Mouse (Mus musculus) limb, embryonic 14.5 days (tissue): ENCODE data around the gene Mylk2. TPM values are rescaled to one million over a fixed set of nuclear protein-coding genes. Genes with fewer than 3 reads are reported as not detected.
A peak's percentile ranks its signal among the peaks of the same experiment; 100 is the strongest.

Experiments used
- ATAC-seq: fragments of 200-750 bp; cut with Nextera tagmentation; 2 replicates; pipeline ENCODE4 v1.8.0; 2017; ENCODE audit warnings: low read depth, moderate number of reproducible peaks, moderate TSS enrichment; ENCODE audit not compliant: low FRiP score
- DNase-seq: peaks from one replicate; pipeline ENCODE4 v3.0.0-alpha.2; 2015; ENCODE audit warnings: low spot score
- H3K27ac ChIP-seq: fragments of 300-500 bp; sonication (generic); replicated peaks from 2 replicates; pipeline ENCODE4 v1.5.1; 2014; ENCODE audit warnings: low read depth, mild to moderate bottlenecking, low read length, moderate library complexity, mixed read lengths
- H3K27me3 ChIP-seq: fragments of 300-500 bp; sonication (generic); 2 replicates; pipeline ENCODE4 v1.6.1; 2014; ENCODE audit warnings: low read length, mixed read lengths; ENCODE audit not compliant: control insufficient read depth, insufficient read depth
- H3K36me3 ChIP-seq: fragments of 300-500 bp; sonication (generic); 2 replicates; pipeline ENCODE4 v1.6.1; 2014; ENCODE audit warnings: mild to moderate bottlenecking, low read length, moderate library complexity, mixed read lengths; ENCODE audit not compliant: control insufficient read depth, insufficient read depth
- H3K4me1 ChIP-seq: fragments of 300-500 bp; sonication (generic); 2 replicates; pipeline ENCODE4 v1.6.1; 2014; ENCODE audit warnings: antibody characterized with exemption, low read length, mixed read lengths; ENCODE audit not compliant: control insufficient read depth, insufficient read depth
- H3K4me2 ChIP-seq: fragments of 300-500 bp; sonication (generic); replicated peaks from 2 replicates; pipeline ENCODE4 v1.6.1; 2014; ENCODE audit warnings: low read depth, mild to moderate bottlenecking, low read length, moderate library complexity; ENCODE audit not compliant: severe bottlenecking
- H3K4me3 ChIP-seq: fragments of 300-500 bp; sonication (generic); replicated peaks from 2 replicates; pipeline ENCODE4 v1.5.1; 2014; ENCODE audit warnings: low read length
- H3K9ac ChIP-seq: fragments of 300-500 bp; sonication (generic); 2 replicates; pipeline ENCODE4 v1.6.1; 2014; ENCODE audit warnings: mild to moderate bottlenecking, low read depth, low read length, moderate library complexity; ENCODE audit not compliant: severe bottlenecking
- H3K9me3 ChIP-seq: fragments of 300-500 bp; sonication (generic); 2 replicates; pipeline ENCODE4 v1.6.1; 2016; ENCODE audit warnings: low read length; ENCODE audit not compliant: control insufficient read depth
- POLR2A ChIP-seq: fragments of 200-500 bp; IDR thresholded peaks from 2 replicates; pipeline ENCODE4 v1.8.0; 2012; ENCODE audit warnings: inconsistent platforms, mild to moderate bottlenecking, moderate library complexity, borderline replicate concordance; ENCODE audit not compliant: insufficient read depth, insufficient read length; ENCODE audit errors: extremely low read depth
- WGBS: fragments of 180-500 bp; shearing (Covaris S2); extraction: QIAGEN DNeasy Blood & Tissue Kit; methylation state at CpG from one replicate; pipeline ENCODE4 v1.1.7; 2014; 5-methylcytosine and 5-hydroxymethylcytosine counted together
- polyA plus RNA-seq, 2 experiments: library from polyadenylated mRNA; depleted of rRNA in 1 of 2; stranded (reverse) in 1 of 2; unstranded in 1 of 2; fragments of >200 nt; fragmentation: Nextera tagmentation in 1 of 2; extraction: Ambion mirVana in 1 of 2; gene quantifications; 2 replicates each; pipeline versions ENCODE4 v1.2.1 to v1.2.3; 2012 to 2014

Mylk2 gene
- polyA plus RNA-seq, 2 experiments, result 0.10 to 0.62 TPM

DNA sequence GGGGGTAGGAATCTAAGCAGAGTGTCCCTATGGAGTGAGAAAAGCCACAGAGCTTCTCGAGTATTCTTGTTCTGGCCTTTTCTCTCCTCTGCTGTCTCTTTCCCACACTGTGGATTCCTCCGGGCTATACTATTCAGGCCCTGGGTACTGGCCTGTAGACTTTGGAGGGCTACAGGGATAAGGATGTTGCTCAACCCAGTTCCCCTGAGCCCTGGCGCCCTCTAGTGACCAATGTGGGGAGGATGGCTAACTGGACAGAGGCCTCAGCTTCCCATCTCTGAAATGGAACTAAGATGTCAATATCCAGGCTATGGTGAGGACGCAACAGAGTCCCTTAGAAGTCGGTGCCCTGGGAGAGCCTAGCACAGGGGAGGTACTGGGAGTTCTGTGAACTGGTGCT lies 22.5 kb downstream of the Mylk2 start:
- H3K27me3 ChIP-seq, result no peaks in the 10 kb centered on the region
- H3K9me3 ChIP-seq, result no peaks in the 10 kb centered on the region
- no peak overlapping the region for H3K9ac ChIP-seq
- no peak for TF ChIP-seq POLR2A
- H3K27ac ChIP-seq, result no peak overlapping the region
- H3K4me1 ChIP-seq, result no peaks in the 10 kb centered on the region; the same call in 1 of the 2 replicates
- no peaks in the 10 kb centered on the region for H3K36me3 ChIP-seq
- DNase-seq (no peak), ATAC-seq (no peak)
- H3K4me3 ChIP-seq, result no peak overlapping the region
- no peak overlapping the region for H3K4me2 ChIP-seq
- 30% methylated on average over 5 of the region's 5 CpGs for WGBS

DNA sequence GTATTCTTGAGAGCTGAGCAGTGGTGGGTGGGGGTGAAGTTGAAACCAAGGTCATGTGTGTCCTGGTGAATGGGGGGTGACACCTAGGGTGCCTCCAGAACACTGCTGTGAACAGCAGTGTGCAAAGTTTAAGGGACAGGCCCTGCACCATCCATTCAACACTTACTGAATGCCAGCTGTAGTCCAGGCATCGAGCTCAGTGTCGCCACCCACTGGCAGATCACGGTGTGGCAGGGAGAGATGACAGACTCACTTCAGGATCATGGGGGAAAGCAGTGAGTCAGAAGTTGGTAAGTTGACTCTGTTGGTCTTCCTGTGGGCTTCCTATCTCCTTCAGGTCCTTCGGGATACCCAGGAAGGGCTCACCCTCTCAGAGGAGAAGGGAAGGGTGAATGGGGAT lies 28.7 kb downstream of the Mylk2 start:
- no peak for DNase-seq

DNA sequence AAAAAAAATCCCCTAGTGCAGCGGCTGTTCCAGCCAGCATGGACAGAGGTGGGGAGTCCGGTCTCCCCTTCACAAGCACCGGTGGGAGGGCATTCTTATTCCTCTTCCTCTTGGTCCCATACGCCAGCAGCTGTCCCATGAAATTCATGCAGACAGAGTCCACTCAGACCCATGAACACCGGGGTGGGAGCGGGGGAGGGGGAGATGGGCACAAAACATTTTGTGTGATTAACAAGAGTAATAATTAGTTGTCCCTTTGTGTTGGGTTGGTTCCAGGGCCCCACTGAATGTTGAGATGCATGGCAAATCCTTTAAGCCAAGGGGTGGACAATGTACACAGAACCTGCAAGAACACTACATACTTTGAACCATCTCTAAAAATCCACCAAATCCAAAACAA lies 30.0 kb downstream of the Mylk2 start:
- no peak overlapping the region for H3K4me3 ChIP-seq
- no peaks in the 10 kb centered on the region for H3K9me3 ChIP-seq
- H3K27me3 ChIP-seq, result peaks cover 39% of the 10 kb centered on the region
- peaks cover 7% of the 10 kb centered on the region for H3K4me1 ChIP-seq
- ATAC-seq (no peak), DNase-seq (no peak)
- no peak for TF ChIP-seq POLR2A
- H3K36me3 ChIP-seq, result no peaks in the 10 kb centered on the region
- H3K27ac ChIP-seq, result no peak overlapping the region
- H3K9ac ChIP-seq, result no peak overlapping the region
- H3K4me2 ChIP-seq, result no peak overlapping the region
- WGBS, result 80% methylated on average over 6 of the region's 6 CpGs

More for the DNA sequence above, 28.7 kb downstream of the Mylk2 start:
- H3K9me3 ChIP-seq, result no peaks in the 10 kb centered on the region
- H3K4me1 ChIP-seq, result peaks cover 7% of the 10 kb centered on the region
- peaks cover 35% of the 10 kb centered on the region for H3K27me3 ChIP-seq
- H3K4me3 ChIP-seq, result no peak overlapping the region
- no peak for TF ChIP-seq POLR2A
- no peak overlapping the region for H3K9ac ChIP-seq
- no peaks in the 10 kb centered on the region for H3K36me3 ChIP-seq
- H3K27ac ChIP-seq, result no peak overlapping the region
- no peak for ATAC-seq
- no peak overlapping the region for H3K4me2 ChIP-seq
- WGBS, result 21% methylated on average over 4 of the region's 4 CpGs

DNA sequence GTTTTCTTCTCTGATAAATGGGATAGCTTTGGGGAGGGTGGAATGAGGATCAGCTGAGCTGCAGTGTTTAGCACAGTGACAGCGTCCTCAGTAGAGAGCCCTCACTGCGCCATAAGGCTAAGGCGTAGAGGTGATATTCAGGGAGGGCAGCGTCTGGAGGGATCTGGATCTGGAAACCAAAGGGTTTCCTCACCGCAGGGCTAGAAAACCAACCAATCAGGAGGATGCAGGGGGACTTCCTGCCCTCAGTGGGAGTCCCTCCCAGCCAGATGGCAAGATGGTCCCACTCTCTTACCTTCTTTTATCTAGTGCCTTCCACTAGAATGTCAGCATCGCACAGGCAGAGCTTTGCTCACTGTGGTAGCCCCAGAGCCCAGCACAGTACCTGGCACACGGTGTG lies 30.6 kb downstream of the Mylk2 start:
- H3K4me3 ChIP-seq, result no peak overlapping the region
- H3K27ac ChIP-seq, result no peak overlapping the region
- ATAC-seq (no peak), DNase-seq (no peak)
- H3K9me3 ChIP-seq, result no peaks in the 10 kb centered on the region
- peaks cover 39% of the 10 kb centered on the region for H3K27me3 ChIP-seq
- no peak for TF ChIP-seq POLR2A
- H3K9ac ChIP-seq, result no peak overlapping the region
- 22% methylated on average over 7 of the region's 7 CpGs for WGBS
- H3K4me2 ChIP-seq, result no peak overlapping the region
- peaks cover 7% of the 10 kb centered on the region for H3K4me1 ChIP-seq
- no peaks in the 10 kb centered on the region for H3K36me3 ChIP-seq

DNA sequence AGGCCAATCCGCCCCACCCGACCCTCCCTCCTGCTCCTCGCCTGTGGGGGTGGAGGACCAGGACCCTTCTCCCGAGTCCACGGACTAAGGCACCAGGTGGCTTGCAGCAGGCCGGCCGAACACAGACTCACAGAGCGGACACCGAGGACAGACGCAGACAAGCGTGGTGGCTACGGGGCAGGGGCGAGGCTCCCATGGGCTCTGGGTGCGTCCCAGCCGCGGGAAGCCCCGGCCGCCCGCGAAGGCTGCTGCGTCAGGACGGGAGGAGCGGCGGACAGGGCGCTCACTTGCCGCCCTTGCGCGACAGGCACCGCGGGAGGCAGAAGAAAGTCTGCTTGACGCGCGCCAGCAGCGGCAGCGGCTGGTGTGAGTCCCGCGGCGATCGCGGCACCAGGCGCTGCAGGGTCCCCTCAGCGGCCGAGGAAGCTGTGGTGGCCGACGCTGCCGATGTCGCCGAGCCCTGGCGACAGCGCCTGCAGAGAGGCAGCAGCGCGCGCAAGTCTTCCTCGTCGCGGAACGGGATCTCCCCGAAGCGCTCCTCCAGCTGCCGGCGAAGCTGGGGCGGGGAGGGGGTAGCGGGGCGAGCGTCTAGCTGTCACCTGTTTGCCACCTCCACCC lies 31.9 kb downstream of the Mylk2 start:
- DNase-seq (no peak), ATAC-seq (no peak)
- peak overlapping the region; percentile 88 for H3K4me2 ChIP-seq
- H3K9ac ChIP-seq, result peak overlapping the region; percentile 54
- H3K9me3 ChIP-seq, result no peaks in the 10 kb centered on the region
- H3K4me1 ChIP-seq, result peaks cover 7% of the 10 kb centered on the region
- H3K36me3 ChIP-seq, result no peaks in the 10 kb centered on the region
- H3K4me3 ChIP-seq, result peak overlapping the region; percentile 42
- H3K27me3 ChIP-seq, result peaks cover 39% of the 10 kb centered on the region
- TF ChIP-seq POLR2A, result no peak
- no peak overlapping the region for H3K27ac ChIP-seq
- 0% methylated on average over 50 of the region's 65 CpGs for WGBS

DNA sequence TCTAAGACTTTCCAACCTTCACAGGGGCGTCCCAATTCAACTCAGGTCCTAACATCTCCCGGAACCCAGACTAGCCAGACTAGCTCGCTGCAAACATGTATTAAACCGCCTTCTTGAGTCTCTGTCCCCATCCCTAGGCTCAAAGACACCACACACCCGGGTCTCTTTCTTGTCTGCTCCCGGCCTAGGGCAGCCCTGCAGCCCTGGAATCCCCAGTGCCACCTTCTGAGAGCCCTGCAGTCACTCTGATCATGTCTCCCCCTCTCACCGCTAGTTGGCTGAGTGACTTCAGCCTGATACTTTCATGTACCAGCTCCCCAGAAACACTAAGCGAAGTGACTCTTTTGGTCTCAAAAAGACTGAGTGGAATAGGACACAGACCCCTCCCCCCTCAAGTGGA lies 32.4 kb downstream of the Mylk2 start:
- no peak overlapping the region for H3K27ac ChIP-seq
- ATAC-seq, result no peak
- peaks cover 39% of the 10 kb centered on the region for H3K27me3 ChIP-seq
- H3K4me2 ChIP-seq, result peak overlapping the region; percentile 88
- no peaks in the 10 kb centered on the region for H3K36me3 ChIP-seq
- no peak for TF ChIP-seq POLR2A
- peak overlapping the region; percentile 42 for H3K4me3 ChIP-seq
- 8% methylated on average over 8 of the region's 8 CpGs for WGBS
- peak overlapping the region; percentile 54 for H3K9ac ChIP-seq
- DNase-seq, result no peak
- no peaks in the 10 kb centered on the region for H3K9me3 ChIP-seq
- peaks cover 7% of the 10 kb centered on the region for H3K4me1 ChIP-seq
